Mouse (Mus musculus) hindbrain, embryonic 15.5 days (tissue): ENCODE data around the gene Atp1b2. TPM values are rescaled to one million over a fixed set of nuclear protein-coding genes. Genes with fewer than 3 reads are reported as not detected.

Source experiments
- ATAC-seq: fragments of 200-750 bp; cut with Nextera tagmentation; 2 replicates; pipeline ENCODE4 v1.8.0; 2017; ENCODE audit warnings: low read depth, moderate number of reproducible peaks, moderate TSS enrichment; ENCODE audit not compliant: low FRiP score
- H3K27ac ChIP-seq: fragments of 300-500 bp; sonication (generic); replicated peaks from 2 replicates; pipeline ENCODE4 v1.5.1; 2015; ENCODE audit warnings: mild to moderate bottlenecking, inconsistent platforms
- H3K27me3 ChIP-seq: fragments of 300-500 bp; sonication (generic); 2 replicates; pipeline ENCODE4 v1.6.1; 2015; ENCODE audit warnings: control low read depth, inconsistent platforms
- H3K36me3 ChIP-seq: fragments of 300-500 bp; sonication (generic); 2 replicates; pipeline ENCODE4 v1.6.1; 2015; ENCODE audit warnings: control low read depth, inconsistent platforms
- H3K4me1 ChIP-seq: fragments of 300-500 bp; sonication (generic); replicated peaks from 2 replicates; pipeline ENCODE4 v1.6.1; 2015; ENCODE audit warnings: control low read depth, inconsistent platforms
- H3K4me2 ChIP-seq: fragments of 300-500 bp; sonication (generic); 2 replicates; pipeline ENCODE4 v1.6.1; 2015; ENCODE audit warnings: moderate library complexity, mild to moderate bottlenecking, inconsistent platforms
- H3K4me3 ChIP-seq: fragments of 300-500 bp; sonication (generic); 2 replicates; pipeline ENCODE4 v1.5.1; 2015; ENCODE audit warnings: mild to moderate bottlenecking, inconsistent platforms
- H3K9ac ChIP-seq: fragments of 300-500 bp; sonication (generic); 2 replicates; pipeline ENCODE4 v1.6.1; 2015; ENCODE audit warnings: inconsistent platforms
- H3K9me3 ChIP-seq: fragments of 300-500 bp; sonication (generic); 2 replicates; pipeline ENCODE4 v1.6.1; 2016; ENCODE audit warnings: control low read depth, inconsistent platforms
- WGBS: fragments of 180-500 bp; shearing (Covaris S2); methylation state at CpG from one replicate; pipeline ENCODE4 v1.1.7; 2015; 5-methylcytosine and 5-hydroxymethylcytosine counted together
- polyA plus RNA-seq: library from polyadenylated mRNA; unstranded; fragments of >200 nt; fragmentation: Nextera tagmentation; extraction: Ambion mirVana; gene quantifications from 2 replicates; pipeline ENCODE4 v1.2.1, GENCODE M21; 2015

Gene Atp1b2
- polyA plus RNA-seq, 1 experiment from 2014 or later: 89.4 TPM

- 94% methylated on average over 22 of the region's 22 CpGs for WGBS
- Histone ChIP-seq H3K36me3 (peaks cover 35% of the 10 kb centered on the region), H3K4me2 (no peak overlapping the region), H3K9me3 (no peaks in the 10 kb centered on the region), H3K27ac (no peak overlapping the region), H3K4me3 (no peak overlapping the region), H3K9ac (no peak overlapping the region), H3K27me3 (no peaks in the 10 kb centered on the region), H3K4me1 (no peaks in the 10 kb centered on the region; the same call in 1 of the 2 replicates)
- no peak for ATAC-seq
Observed at GRCm38 (mm10) chr11:69589207-69589834, 16.4 kb downstream of the Atp1b2 start.

GRCm38 (mm10) chr11:69585718-69586325 lies 19.9 kb downstream of the Atp1b2 start:
- no peak overlapping the region for H3K9ac ChIP-seq
- no peak overlapping the region for H3K4me2 ChIP-seq
- H3K4me3 ChIP-seq: no peak overlapping the region
- H3K27me3 ChIP-seq: no peaks in the 10 kb centered on the region
- H3K4me1 ChIP-seq: peaks cover 12% of the 10 kb centered on the region
- H3K36me3 ChIP-seq: peaks cover 35% of the 10 kb centered on the region
- H3K9me3 ChIP-seq: no peaks in the 10 kb centered on the region
- H3K27ac ChIP-seq: no peak overlapping the region
- WGBS: 82% methylated on average over 7 of the region's 7 CpGs
- no peak for ATAC-seq

GRCm38 (mm10) chr11:69584937-69585336 lies 20.8 kb downstream of the Atp1b2 start:
- H3K9ac ChIP-seq: no peak overlapping the region
- ATAC-seq: no peak
- no peaks in the 10 kb centered on the region for H3K9me3 ChIP-seq
- WGBS: 95% methylated on average over 13 of the region's 13 CpGs
- no peak overlapping the region for H3K4me2 ChIP-seq
- no peaks in the 10 kb centered on the region for H3K27me3 ChIP-seq
- H3K4me3 ChIP-seq: no peak overlapping the region
- peaks cover 28% of the 10 kb centered on the region for H3K36me3 ChIP-seq
- no peak overlapping the region for H3K27ac ChIP-seq
- H3K4me1 ChIP-seq: peaks cover 12% of the 10 kb centered on the region

- peaks cover 19% of the 10 kb centered on the region for H3K36me3 ChIP-seq
- no peak overlapping the region for H3K4me2 ChIP-seq
- no peak for ATAC-seq
- no peaks in the 10 kb centered on the region for H3K9me3 ChIP-seq
- H3K9ac ChIP-seq: no peak overlapping the region
- H3K27ac ChIP-seq: no peak overlapping the region
- WGBS: 84% methylated on average over 7 of the region's 7 CpGs
- peaks cover 18% of the 10 kb centered on the region for H3K4me1 ChIP-seq
- no peak overlapping the region for H3K4me3 ChIP-seq
- no peaks in the 10 kb centered on the region for H3K27me3 ChIP-seq
Observed at GRCm38 (mm10) chr11:69584008-69584407, 21.7 kb downstream of the Atp1b2 start.

- Histone ChIP-seq H3K4me3 (peak overlapping the region; percentile 63), H3K36me3 (peaks cover 2% of the 10 kb centered on the region; the same call in 1 of the 2 replicates), H3K9me3 (no peaks in the 10 kb centered on the region), H3K4me2 (peak overlapping the region; percentile 85), H3K27ac (peak overlapping the region; percentile 94; the same call in 1 of the 2 replicates), H3K27me3 (no peaks in the 10 kb centered on the region), H3K9ac (peak overlapping the region; percentile 64; the same call in 1 of the 2 replicates), H3K4me1 (peaks cover 32% of the 10 kb centered on the region)
- 53% methylated on average over 9 of the region's 9 CpGs for WGBS
- no peak for ATAC-seq
Observed at GRCm38 (mm10) chr11:69582230-69582805, 23.4 kb downstream of the Atp1b2 start.

- Histone ChIP-seq H3K36me3 (no peaks in the 10 kb centered on the region), H3K27ac (peak overlapping the region; percentile 94), H3K9me3 (no peaks in the 10 kb centered on the region), H3K4me2 (peak overlapping the region; percentile 85), H3K4me3 (peak overlapping the region; percentile 63), H3K27me3 (no peaks in the 10 kb centered on the region), H3K9ac (peak overlapping the region; percentile 64), H3K4me1 (peaks cover 37% of the 10 kb centered on the region)
- under 1% methylated on average over 8 of the region's 8 CpGs for WGBS
- no peak for ATAC-seq
Observed at GRCm38 (mm10) chr11:69581814-69582213, 23.9 kb downstream of the Atp1b2 start.

- peak overlapping the region; percentile 63 for H3K4me3 ChIP-seq
- under 1% methylated on average over 36 of the region's 36 CpGs for WGBS
- no peaks in the 10 kb centered on the region for H3K9me3 ChIP-seq
- 0 out of 2 replicates have a peak, but pooled peaks cover under 1% of the 10 kb centered on the region for H3K36me3 ChIP-seq
- peaks cover 39% of the 10 kb centered on the region for H3K4me1 ChIP-seq
- H3K27me3 ChIP-seq: no peaks in the 10 kb centered on the region
- peak overlapping the region; percentile 85 for H3K4me2 ChIP-seq
- peak overlapping the region; percentile 64 for H3K9ac ChIP-seq
- peak overlapping the region; percentile 94 for H3K27ac ChIP-seq
- ATAC-seq: peak; percentile 80
Observed at GRCm38 (mm10) chr11:69581147-69581688, 24.5 kb downstream of the Atp1b2 start.

GRCm38 (mm10) chr11:69580572-69581146 lies 25.1 kb downstream of the Atp1b2 start:
- Histone ChIP-seq H3K27me3 (no peaks in the 10 kb centered on the region), H3K4me2 (peak overlapping the region; percentile 85), H3K4me1 (peaks cover 43% of the 10 kb centered on the region), H3K9ac (peak overlapping the region; percentile 64), H3K27ac (peak overlapping the region; percentile 94), H3K4me3 (peak overlapping the region; percentile 63), H3K9me3 (no peaks in the 10 kb centered on the region), H3K36me3 (0 out of 2 replicates have a peak, but pooled peaks cover 2% of the 10 kb centered on the region)
- under 1% methylated on average over 25 of the region's 25 CpGs for WGBS
- ATAC-seq: peak; percentile 32; the same call in 1 of the 2 replicates

- peak within 1 kb of the TSS; percentile 85 for H3K4me2 ChIP-seq
- peak; percentile 73 for ATAC-seq
Observed at GRCm38 (mm10) chr11:69580091-69580514, 25.6 kb downstream of the Atp1b2 start, which contains the start of the genes Wrap53 and Trp53. Gene Wrap53, minus strand, starts transcription at chr11:69580255. Gene Trp53, plus strand, starts transcription at chr11:69580359.

GRCm38 (mm10) chr11:69579128-69580017 lies 26.4 kb downstream of the Atp1b2 start:
- Histone ChIP-seq H3K4me3 (peak overlapping the region; percentile 63), H3K9me3 (no peaks in the 10 kb centered on the region), H3K27ac (peak overlapping the region; percentile 94), H3K27me3 (no peaks in the 10 kb centered on the region), H3K4me2 (peak overlapping the region; percentile 85), H3K9ac (peak overlapping the region; percentile 75), H3K36me3 (0 out of 2 replicates have a peak, but pooled peaks cover 5% of the 10 kb centered on the region), H3K4me1 (peaks cover 48% of the 10 kb centered on the region)
- 1% methylated on average over 39 of the region's 39 CpGs for WGBS
- peak; percentile 89 for ATAC-seq

More at GRCm38 (mm10) chr11:69580091-69580514, 25.6 kb downstream of the Atp1b2 start, which contains the start of the genes Wrap53 and Trp53:
- Histone ChIP-seq H3K4me3 (peak within 1 kb of the TSS; percentile 63), H3K36me3 (0 out of 2 replicates have a peak, but pooled peaks cover 2% of the 10 kb centered on the region), H3K4me1 (peaks cover 44% of the 10 kb centered on the region), H3K9me3 (no peaks in the 10 kb centered on the region), H3K27me3 (no peaks in the 10 kb centered on the region), H3K27ac (peak within 1 kb of the TSS; percentile 94), H3K9ac (peak within 1 kb of the TSS; percentile 75)
- WGBS: 0% methylated on average over 13 of the region's 13 CpGs

GRCm38 (mm10) chr11:69578301-69578700 lies 27.4 kb downstream of the Atp1b2 start:
- Histone ChIP-seq H3K27me3 (no peaks in the 10 kb centered on the region), H3K4me3 (peak overlapping the region; percentile 63), H3K9me3 (no peaks in the 10 kb centered on the region), H3K36me3 (0 out of 2 replicates have a peak, but pooled peaks cover 5% of the 10 kb centered on the region), H3K9ac (peak overlapping the region; percentile 75), H3K4me2 (peak overlapping the region; percentile 85), H3K27ac (no peak overlapping the region), H3K4me1 (peaks cover 48% of the 10 kb centered on the region)
- 17% methylated on average over 15 of the region's 15 CpGs for WGBS
- ATAC-seq: no peak
